Mouse (Mus musculus) bone marrow macrophage, adult 2 months (primary cell): ENCODE results near the gene Cd3e. TPM values are rescaled to one million over a fixed set of nuclear protein-coding genes. Genes with fewer than 3 reads are reported as not detected.

ENCODE experiments used
- H3K27ac ChIP-seq: 2 replicates; pipeline ENCODE4 v1.5.1; 2012; ENCODE audit warnings: low read depth, low read length; ENCODE audit not compliant: insufficient read depth
- H3K4me1 ChIP-seq: 2 replicates; pipeline ENCODE4 v1.6.1; 2012; ENCODE audit warnings: low read length; ENCODE audit not compliant: control insufficient read depth, insufficient read depth
- H3K4me3 ChIP-seq: 2 replicates; pipeline ENCODE4 v1.5.1; 2012; ENCODE audit warnings: mild to moderate bottlenecking, low read length, moderate library complexity; ENCODE audit not compliant: insufficient read depth
- CTCF ChIP-seq: IDR thresholded peaks from 2 replicates; pipeline ENCODE4 v1.5.1; 2012; ENCODE audit warnings: low read depth, mild to moderate bottlenecking, low read length, moderate library complexity
- POLR2A ChIP-seq: IDR thresholded peaks from 2 replicates; pipeline ENCODE4 v1.6.1; 2012; ENCODE audit warnings: mild to moderate bottlenecking, low read depth, low read length, borderline replicate concordance
- polyA plus RNA-seq: library from polyadenylated mRNA; stranded (reverse); fragments of >200 nt; gene quantifications from 2 replicates; pipeline ENCODE4 v1.2.4, GENCODE M21; 2012; ENCODE audit not compliant: missing spikeins, insufficient read depth, insufficient read length

Cd3e gene
- polyA plus RNA-seq, 1 experiment: not detected

GRCm38 (mm10) chr9:45022800-45023199 lies 13.4 kb upstream of the Cd3e start:
- TF ChIP-seq CTCF (no peak), POLR2A (no peak)
- Histone ChIP-seq H3K27ac (no peak overlapping the region), H3K4me3 (no peak overlapping the region), H3K4me1 (no peaks in the 10 kb centered on the region)

GRCm38 (mm10) chr9:45018031-45018430 lies 8.6 kb upstream of the Cd3e start:
- TF ChIP-seq CTCF: no peak
- no peak for TF ChIP-seq POLR2A
- Histone ChIP-seq H3K4me1 (no peaks in the 10 kb centered on the region), H3K4me3 (no peak overlapping the region), H3K27ac (no peak overlapping the region)

- H3K4me3 ChIP-seq: no peak overlapping the region
- TF ChIP-seq CTCF (no peak), POLR2A (no peak)
- no peaks in the 10 kb centered on the region for H3K4me1 ChIP-seq
- no peak overlapping the region for H3K27ac ChIP-seq
Measured at GRCm38 (mm10) chr9:45015841-45016240, 6.4 kb upstream of the Cd3e start.

- H3K4me1 ChIP-seq: no peaks in the 10 kb centered on the region
- TF ChIP-seq POLR2A: no peak
- TF ChIP-seq CTCF: no peak
- H3K27ac ChIP-seq: no peak overlapping the region
Measured at GRCm38 (mm10) chr9:45014879-45015278, 5.5 kb upstream of the Cd3e start.

GRCm38 (mm10) chr9:45011291-45011690 lies 1.9 kb upstream of the Cd3e start:
- Histone ChIP-seq H3K27ac (no peak overlapping the region), H3K4me1 (no peaks in the 10 kb centered on the region), H3K4me3 (no peak overlapping the region)
- TF ChIP-seq POLR2A (no peak), CTCF (no peak)

More at GRCm38 (mm10) chr9:45014879-45015278, 5.5 kb upstream of the Cd3e start:
- H3K4me3 ChIP-seq: no peak overlapping the region

- TF ChIP-seq CTCF (no peak), POLR2A (no peak)
- Histone ChIP-seq H3K4me1 (no peaks in the 10 kb centered on the region), H3K27ac (no peak overlapping the region), H3K4me3 (no peak overlapping the region)
Measured at GRCm38 (mm10) chr9:45010461-45010860, 1.0 kb upstream of the Cd3e start.

- Histone ChIP-seq H3K27ac (no peak overlapping the region), H3K4me3 (no peak overlapping the region), H3K4me1 (no peaks in the 10 kb centered on the region)
- TF ChIP-seq CTCF: no peak
- TF ChIP-seq POLR2A: no peak
Measured at GRCm38 (mm10) chr9:45008342-45008741, 1.1 kb downstream of the Cd3e start.

GRCm38 (mm10) chr9:45007404-45007803 lies 2.0 kb downstream of the Cd3e start:
- Histone ChIP-seq H3K4me1 (no peaks in the 10 kb centered on the region), H3K4me3 (no peak overlapping the region), H3K27ac (no peak overlapping the region)
- TF ChIP-seq POLR2A (no peak), CTCF (no peak)

- no peaks in the 10 kb centered on the region for H3K4me1 ChIP-seq
- no peak overlapping the region for H3K27ac ChIP-seq
- no peak overlapping the region for H3K4me3 ChIP-seq
- TF ChIP-seq CTCF (no peak), POLR2A (no peak)
Measured at GRCm38 (mm10) chr9:45000249-45000648, 9.2 kb downstream of the Cd3e start.

- Histone ChIP-seq H3K27ac (no peak overlapping the region), H3K4me3 (no peak overlapping the region)
Measured at GRCm38 (mm10) chr9:44999776-45000175, 9.7 kb downstream of the Cd3e start.

GRCm38 (mm10) chr9:44999171-44999570 lies 10.3 kb downstream of the Cd3e start:
- Histone ChIP-seq H3K27ac (no peak overlapping the region), H3K4me1 (no peaks in the 10 kb centered on the region), H3K4me3 (no peak overlapping the region)
- TF ChIP-seq POLR2A (no peak), CTCF (no peak)

More at GRCm38 (mm10) chr9:44999776-45000175, 9.7 kb downstream of the Cd3e start:
- H3K4me1 ChIP-seq: no peaks in the 10 kb centered on the region
- no peak for TF ChIP-seq CTCF
- no peak for TF ChIP-seq POLR2A
